Mouse (Mus musculus): ENCODE measurements at regions not wholly inside any gene's neighbourhood (a gene's known extent, or its start where the extent isn't known, plus 50 kb on each side); places are given as distances from the start of the nearest gene placed in this dataset.

GRCm38 (mm10) chr12:114285082-114285481, 741.4 kb downstream of the Adam6a start:
- TF ChIP-seq ZC3H11A (IDR thresholded peaks at IDR 0.05; ENCODE audit: borderline replicate concordance, low read depth, low read length) (no peak), MAFK (IDR thresholded peaks at IDR 0.05; ENCODE audit: insufficient read depth, low read depth, low read length) (no peak), CHD2 (IDR thresholded peaks at IDR 0.05; ENCODE audit: low read depth, low read length) (no peak), HCFC1 (IDR thresholded peaks at IDR 0.05; ENCODE audit: borderline replicate concordance, insufficient read depth, low read length) (no peak), ZNF384 (IDR thresholded peaks at IDR 0.05; ENCODE audit: low read depth, low read length) (no peak)
- in situ Hi-C loops (cut with MboI; ENCODE audit: low sequenced_read_pairs in 2 of 2, unreplicated experiment in 2 of 2): no loop called here
- DNase-seq (ENCODE audit: low read depth, low spot score): no peak
- no peaks in the 10 kb centered on the region for H3K9me3 ChIP-seq (ENCODE audit: control insufficient read depth, insufficient read depth, low read depth, low read length)
- no peak overlapping the region for H3K9ac ChIP-seq (ENCODE audit: insufficient read depth, low read depth, low read length, poor library complexity, severe bottlenecking)
- peaks cover 0 to 2% of the 10 kb centered on the region in 2 experiments; a peak in 1 of 4 replicates for H3K4me1 ChIP-seq (ENCODE audit: control insufficient read depth in 2 of 2, insufficient read depth in 2 of 2, low read length in 2 of 2, poor library complexity in 1 of 2)
- H3K36me3 ChIP-seq (ENCODE audit: control insufficient read depth, insufficient read depth, low read length, poor library complexity, severe bottlenecking): no peaks in the 10 kb centered on the region
- no peak overlapping the region for H3K27ac ChIP-seq (ENCODE audit: insufficient read depth, low read depth, low read length, poor library complexity, severe bottlenecking)
- H3K4me3 ChIP-seq (ENCODE audit: insufficient read depth in 1 of 2, low read depth in 1 of 2, low read length in 2 of 2, poor library complexity in 1 of 2, severe bottlenecking in 1 of 2): no peak overlapping the region

- no peaks in the 10 kb centered on the region for H3K9me3 ChIP-seq (ENCODE audit: control insufficient read depth, insufficient read depth, low read depth, low read length)
- in situ Hi-C loops (cut with MboI; ENCODE audit: low sequenced_read_pairs in 2 of 2, unreplicated experiment in 2 of 2): no loop called here
- TF ChIP-seq HCFC1 (IDR thresholded peaks at IDR 0.05; ENCODE audit: borderline replicate concordance, insufficient read depth, low read length): no peak
- no peak for TF ChIP-seq CHD2 (IDR thresholded peaks at IDR 0.05; ENCODE audit: low read depth, low read length)
- no peak for TF ChIP-seq MAFK (IDR thresholded peaks at IDR 0.05; ENCODE audit: insufficient read depth, low read depth, low read length)
- TF ChIP-seq ZNF384 (IDR thresholded peaks at IDR 0.05; ENCODE audit: low read depth, low read length): no peak
- no peak for TF ChIP-seq ZC3H11A (IDR thresholded peaks at IDR 0.05; ENCODE audit: borderline replicate concordance, low read depth, low read length)
These were observed 743.3 kb downstream of the Adam6a start for GRCm38 (mm10) chr12:114287041-114287440.

GRCm38 (mm10) chr12:114291083-114291482, 747.4 kb downstream of the Adam6a start:
- TF ChIP-seq ZC3H11A (IDR thresholded peaks at IDR 0.05; ENCODE audit: borderline replicate concordance, low read depth, low read length) (no peak), HCFC1 (IDR thresholded peaks at IDR 0.05; ENCODE audit: borderline replicate concordance, insufficient read depth, low read length) (no peak), MAFK (IDR thresholded peaks at IDR 0.05; ENCODE audit: insufficient read depth, low read depth, low read length) (no peak), CHD2 (IDR thresholded peaks at IDR 0.05; ENCODE audit: low read depth, low read length) (no peak), ZNF384 (IDR thresholded peaks at IDR 0.05; ENCODE audit: low read depth, low read length) (no peak)
- no peak for DNase-seq (ENCODE audit: low read depth, low spot score)
- H3K9ac ChIP-seq (ENCODE audit: insufficient read depth, low read depth, low read length, poor library complexity, severe bottlenecking): no peak overlapping the region
- no peaks in the 10 kb centered on the region for H3K9me3 ChIP-seq (ENCODE audit: control insufficient read depth, insufficient read depth, low read depth, low read length)
- H3K27ac ChIP-seq (ENCODE audit: insufficient read depth, low read depth, low read length, poor library complexity, severe bottlenecking): no peak overlapping the region
- peaks cover 0 to 2% of the 10 kb centered on the region in 2 experiments; a peak in 2 of 4 replicates for H3K4me1 ChIP-seq (ENCODE audit: control insufficient read depth in 2 of 2, insufficient read depth in 2 of 2, low read length in 2 of 2, poor library complexity in 1 of 2)
- H3K4me3 ChIP-seq (ENCODE audit: insufficient read depth in 1 of 2, low read depth in 1 of 2, low read length in 2 of 2, poor library complexity in 1 of 2, severe bottlenecking in 1 of 2): no peak overlapping the region
- in situ Hi-C loops (cut with MboI; ENCODE audit: low sequenced_read_pairs in 2 of 2, unreplicated experiment in 2 of 2): no loop called here
- H3K36me3 ChIP-seq (ENCODE audit: control insufficient read depth, insufficient read depth, low read length, poor library complexity, severe bottlenecking): no peaks in the 10 kb centered on the region

More at GRCm38 (mm10) chr12:114287041-114287440, 743.3 kb downstream of the Adam6a start:
- Histone ChIP-seq H3K27ac (ENCODE audit: insufficient read depth, low read depth, low read length, poor library complexity, severe bottlenecking) (no peak overlapping the region), H3K4me3 (ENCODE audit: insufficient read depth in 1 of 2, low read depth in 1 of 2, low read length in 2 of 2, poor library complexity in 1 of 2, severe bottlenecking in 1 of 2) (no peak overlapping the region), H3K4me1 (ENCODE audit: control insufficient read depth in 2 of 2, insufficient read depth in 2 of 2, low read length in 2 of 2, poor library complexity in 1 of 2) (peaks cover 0 to 2% of the 10 kb centered on the region in 2 experiments; a peak in 1 of 4 replicates), H3K9ac (ENCODE audit: insufficient read depth, low read depth, low read length, poor library complexity, severe bottlenecking) (no peak overlapping the region), H3K36me3 (ENCODE audit: control insufficient read depth, insufficient read depth, low read length, poor library complexity, severe bottlenecking) (no peaks in the 10 kb centered on the region)
- DNase-seq (ENCODE audit: low read depth, low spot score): peak; percentile 13

GRCm38 (mm10) chr12:114299771-114300170, 756.1 kb downstream of the Adam6a start:
- H3K9me3 ChIP-seq (ENCODE audit: control insufficient read depth, insufficient read depth, low read depth, low read length): no peaks in the 10 kb centered on the region
- no peaks in the 10 kb centered on the region for H3K36me3 ChIP-seq (ENCODE audit: control insufficient read depth, insufficient read depth, low read length, poor library complexity, severe bottlenecking)
- H3K9ac ChIP-seq (ENCODE audit: insufficient read depth, low read depth, low read length, poor library complexity, severe bottlenecking): no peak overlapping the region
- TF ChIP-seq CHD2 (IDR thresholded peaks at IDR 0.05; ENCODE audit: low read depth, low read length): no peak
- no peak for TF ChIP-seq ZNF384 (IDR thresholded peaks at IDR 0.05; ENCODE audit: low read depth, low read length)
- no peak for TF ChIP-seq HCFC1 (IDR thresholded peaks at IDR 0.05; ENCODE audit: borderline replicate concordance, insufficient read depth, low read length)
- no peak for TF ChIP-seq MAFK (IDR thresholded peaks at IDR 0.05; ENCODE audit: insufficient read depth, low read depth, low read length)
- no peak for TF ChIP-seq ZC3H11A (IDR thresholded peaks at IDR 0.05; ENCODE audit: borderline replicate concordance, low read depth, low read length)
- in situ Hi-C loops (cut with MboI; ENCODE audit: low sequenced_read_pairs in 2 of 2, unreplicated experiment in 2 of 2): no loop called here
- H3K4me1 ChIP-seq (ENCODE audit: control insufficient read depth in 2 of 2, insufficient read depth in 2 of 2, low read length in 2 of 2, poor library complexity in 1 of 2): no peaks in the 10 kb centered on the region
- no peak overlapping the region for H3K27ac ChIP-seq (ENCODE audit: insufficient read depth, low read depth, low read length, poor library complexity, severe bottlenecking)
- no peak overlapping the region for H3K4me3 ChIP-seq (ENCODE audit: insufficient read depth in 1 of 2, low read depth in 1 of 2, low read length in 2 of 2, poor library complexity in 1 of 2, severe bottlenecking in 1 of 2)
- no peak for DNase-seq (ENCODE audit: low read depth, low spot score)

- H3K9ac ChIP-seq (ENCODE audit: insufficient read depth, low read depth, low read length, poor library complexity, severe bottlenecking): no peak overlapping the region
- no peak for DNase-seq (ENCODE audit: low read depth, low spot score)
- no peaks in the 10 kb centered on the region for H3K36me3 ChIP-seq (ENCODE audit: control insufficient read depth, insufficient read depth, low read length, poor library complexity, severe bottlenecking)
- in situ Hi-C loops (cut with MboI; ENCODE audit: low sequenced_read_pairs in 2 of 2, unreplicated experiment in 2 of 2): no loop called here
- TF ChIP-seq ZNF384 (IDR thresholded peaks at IDR 0.05; ENCODE audit: low read depth, low read length) (no peak), ZC3H11A (IDR thresholded peaks at IDR 0.05; ENCODE audit: borderline replicate concordance, low read depth, low read length) (no peak), HCFC1 (IDR thresholded peaks at IDR 0.05; ENCODE audit: borderline replicate concordance, insufficient read depth, low read length) (no peak), MAFK (IDR thresholded peaks at IDR 0.05; ENCODE audit: insufficient read depth, low read depth, low read length) (no peak), CHD2 (IDR thresholded peaks at IDR 0.05; ENCODE audit: low read depth, low read length) (no peak)
- no peaks in the 10 kb centered on the region for H3K9me3 ChIP-seq (ENCODE audit: control insufficient read depth, insufficient read depth, low read depth, low read length)
- no peaks in the 10 kb centered on the region for H3K4me1 ChIP-seq (ENCODE audit: control insufficient read depth in 2 of 2, insufficient read depth in 2 of 2, low read length in 2 of 2, poor library complexity in 1 of 2)
- H3K4me3 ChIP-seq (ENCODE audit: insufficient read depth in 1 of 2, low read depth in 1 of 2, low read length in 2 of 2, poor library complexity in 1 of 2, severe bottlenecking in 1 of 2): no peak overlapping the region
- H3K27ac ChIP-seq (ENCODE audit: insufficient read depth, low read depth, low read length, poor library complexity, severe bottlenecking): no peak overlapping the region
These were observed 758.0 kb downstream of the Adam6a start for GRCm38 (mm10) chr12:114301728-114302127.

All from ES-E14 (cell line).